Mouse (Mus musculus): ENCODE measurements around the gene Ltv1.
"Not testable (repeated sequence)": the region's sequence is repeated elsewhere in the genome, so short reads cannot be mapped to it uniquely, and the experiment has no call there.

Gene Ltv1

GRCm38 (mm10) chr10:13192731-13193351, at the start of gene Ltv1:
Gene Ltv1 (minus strand): TSS chr10:13193168.
- peak; percentile 95 for DNase-seq

DNA sequence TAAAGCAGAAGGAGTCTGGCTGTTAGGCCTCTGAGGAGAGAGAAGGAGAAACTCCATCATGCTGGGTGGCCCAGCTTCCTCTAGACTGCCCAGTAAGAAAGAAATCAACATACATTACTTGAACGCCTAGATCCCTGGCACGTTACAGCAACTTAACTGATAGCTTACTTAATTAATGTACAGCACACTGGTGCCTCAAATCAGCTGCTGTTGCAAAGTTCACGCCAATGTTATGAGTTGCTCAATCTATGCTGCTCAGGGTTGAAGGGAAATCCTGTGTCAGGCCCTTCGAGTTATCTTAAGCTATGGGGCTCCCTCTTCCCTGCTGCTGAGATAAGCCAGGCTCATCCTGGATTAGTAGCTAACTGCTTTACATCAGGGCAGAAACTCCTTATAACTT, 47.5 kb upstream of the Ltv1 start:
- no peak for DNase-seq

DNA sequence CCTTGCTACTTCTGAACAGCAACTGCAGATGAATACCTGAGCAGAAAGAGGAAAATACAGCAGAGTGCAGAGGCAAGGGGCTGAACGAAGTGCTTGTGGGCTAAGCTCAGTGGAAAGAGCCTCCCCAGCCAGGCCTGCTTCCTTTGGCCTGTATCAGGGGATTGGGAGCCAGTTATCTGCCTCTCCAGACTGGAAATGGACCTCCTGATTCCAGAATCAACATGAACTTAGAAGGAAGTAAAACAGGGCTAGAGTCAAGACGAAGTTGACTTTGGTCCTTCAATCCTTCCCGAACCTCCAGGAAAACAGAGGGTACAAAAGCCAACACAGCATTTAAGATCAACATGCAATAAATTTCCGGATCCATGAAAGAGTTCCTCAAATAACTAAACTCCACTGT, 45.2 kb upstream of the Ltv1 start:
- no peak for DNase-seq

GRCm38 (mm10) chr10:13236866-13237265, 43.9 kb upstream of the Ltv1 start:
- DNase-seq = no peak

- DNase-seq = no peak
These were observed 41.5 kb upstream of the Ltv1 start for GRCm38 (mm10) chr10:13234503-13234902.

DNA sequence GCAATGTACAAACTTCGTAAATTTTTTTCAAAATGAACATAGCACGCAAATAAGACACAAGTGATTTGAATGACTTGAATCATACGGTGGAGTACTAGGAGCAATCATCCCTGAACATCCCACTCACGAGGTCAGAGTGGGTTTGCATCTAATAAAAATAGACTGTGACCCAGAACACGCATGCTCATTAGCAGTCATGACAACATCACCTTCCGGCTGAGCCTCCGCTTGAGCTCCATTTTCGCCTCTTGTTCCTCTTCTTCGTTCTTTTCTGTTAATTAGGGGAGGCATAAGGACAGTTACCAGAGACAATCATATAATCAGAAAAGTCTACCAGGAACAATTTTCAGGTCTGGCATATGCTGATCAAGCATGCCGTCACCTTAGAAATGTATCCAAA, 41.0 kb upstream of the Ltv1 start:
- DNase-seq = no peak

DNA sequence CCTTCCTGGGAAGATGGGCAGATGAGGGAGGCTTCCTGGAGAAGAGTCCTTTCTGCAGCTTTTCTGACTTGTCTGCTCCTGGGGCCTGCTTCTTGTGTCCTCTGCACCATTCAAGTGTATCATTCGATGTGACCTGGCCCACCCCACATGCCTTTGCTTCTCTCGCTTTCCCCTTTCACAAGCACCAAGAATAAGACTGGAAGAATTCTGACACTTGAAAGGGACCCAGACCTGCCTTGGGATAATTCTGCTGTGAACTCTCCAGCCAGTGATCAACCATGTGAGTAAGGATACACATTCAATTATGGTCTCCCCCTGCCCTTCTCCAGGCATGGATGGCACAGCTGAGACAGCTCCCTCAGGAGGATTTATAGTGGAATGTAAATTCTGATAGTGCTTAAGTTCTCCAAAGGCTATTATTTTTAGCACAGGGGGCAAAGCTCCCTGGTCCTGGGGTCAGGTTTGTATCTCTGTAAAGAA, 40.2 kb upstream of the Ltv1 start:
- no peak for DNase-seq

- no peak for DNase-seq
These were observed 39.6 kb upstream of the Ltv1 start for GRCm38 (mm10) chr10:13232443-13233142.

- DNase-seq = no peak
These were observed 37.7 kb upstream of the Ltv1 start for GRCm38 (mm10) chr10:13230716-13231115.

DNA sequence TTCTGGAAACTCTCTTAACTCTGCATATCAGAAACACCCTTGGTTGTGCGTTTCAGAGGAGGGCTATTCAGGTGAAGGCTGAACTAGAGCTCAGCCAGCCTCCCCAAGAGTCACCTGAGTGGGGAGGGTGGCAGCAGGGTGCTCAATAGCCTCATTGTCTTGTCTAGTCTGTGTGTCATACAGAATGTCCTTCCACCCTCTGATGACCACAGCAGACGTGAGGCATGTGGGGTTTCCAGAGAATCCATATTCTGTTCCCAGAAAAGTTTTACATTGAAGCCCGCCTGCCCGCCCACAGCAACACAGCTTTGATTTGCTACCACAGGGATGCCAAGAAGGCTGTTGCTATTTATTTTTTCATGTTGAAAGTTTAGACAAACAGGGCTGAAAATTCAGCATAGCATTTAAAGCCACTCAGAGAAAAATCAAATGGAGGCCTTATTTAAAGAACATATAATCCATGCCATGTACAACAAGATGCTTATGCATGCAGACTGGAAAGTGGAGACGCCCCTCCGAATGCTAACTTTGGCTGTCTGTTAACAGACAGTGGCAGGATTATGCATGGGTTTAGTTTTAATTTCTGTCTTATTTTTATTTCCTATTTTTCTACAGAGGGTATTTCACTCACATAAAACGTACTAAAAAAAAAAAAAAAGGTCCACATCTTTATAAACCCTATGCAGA, 32.6 kb upstream of the Ltv1 start:
- DNase-seq = no peak

- no peak for DNase-seq
These were observed 29.2 kb upstream of the Ltv1 start for GRCm38 (mm10) chr10:13222135-13222534.

DNA sequence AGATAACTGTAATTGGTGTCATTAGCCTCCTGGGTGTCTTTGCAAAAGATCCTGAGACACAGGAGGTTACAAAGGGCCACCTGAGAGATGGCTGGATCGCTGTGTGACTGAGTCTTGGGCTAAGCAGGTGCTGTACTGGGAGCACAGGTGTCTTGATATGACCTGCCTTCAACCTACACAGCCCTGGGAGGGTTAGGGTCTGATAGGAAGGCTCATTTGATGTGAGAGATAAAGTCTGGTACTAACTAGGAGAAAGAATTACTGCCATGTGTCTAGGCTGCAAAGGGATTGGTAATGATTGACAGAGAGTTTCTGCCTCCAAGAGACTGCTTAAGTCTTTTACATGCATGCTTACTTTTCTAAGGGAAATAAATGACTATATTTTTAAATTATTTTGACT, 27.1 kb upstream of the Ltv1 start:
- DNase-seq = no peak

DNA sequence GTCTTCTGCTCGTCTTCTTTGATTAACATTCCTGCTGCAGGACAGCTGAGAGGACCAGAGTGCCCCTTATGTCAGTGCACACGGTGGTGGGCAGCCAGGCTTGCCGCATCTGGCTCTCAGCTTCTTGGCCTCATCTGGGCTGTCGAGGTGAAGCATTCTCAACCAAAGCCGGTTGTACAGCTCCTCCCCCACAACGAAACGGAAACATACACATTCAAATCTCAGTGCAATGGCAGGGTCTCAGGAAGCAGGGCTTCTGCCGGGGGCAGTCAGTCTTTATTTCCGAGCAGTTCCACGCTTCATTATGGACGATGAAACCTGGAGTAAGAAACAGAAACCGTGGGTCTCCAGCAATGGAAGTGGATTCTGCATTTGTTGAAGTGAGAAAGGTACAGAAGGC, 21.0 kb upstream of the Ltv1 start:
- DNase-seq = no peak

DNA sequence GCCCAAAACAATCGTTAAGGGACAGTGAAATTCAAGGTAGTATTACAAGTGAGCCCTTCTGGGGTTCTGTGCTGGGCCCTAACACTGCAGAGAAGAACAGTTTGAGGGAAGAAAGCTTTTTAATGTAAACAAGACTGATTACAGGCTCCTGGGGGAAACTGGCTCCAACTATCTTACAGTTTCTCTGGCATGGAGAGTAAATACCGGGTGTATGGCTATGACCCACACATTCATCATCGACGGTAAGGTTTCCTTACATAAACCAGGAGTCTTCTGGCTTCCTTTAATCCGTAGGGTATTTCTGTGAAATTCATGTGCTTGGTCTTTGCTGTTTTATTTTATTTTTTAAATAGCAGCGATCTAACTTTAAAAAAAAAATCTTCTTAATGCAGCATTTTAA, 19.9 kb upstream of the Ltv1 start:
- no peak for DNase-seq

GRCm38 (mm10) chr10:13212326-13212725, 19.4 kb upstream of the Ltv1 start:
- no peak for DNase-seq

DNA sequence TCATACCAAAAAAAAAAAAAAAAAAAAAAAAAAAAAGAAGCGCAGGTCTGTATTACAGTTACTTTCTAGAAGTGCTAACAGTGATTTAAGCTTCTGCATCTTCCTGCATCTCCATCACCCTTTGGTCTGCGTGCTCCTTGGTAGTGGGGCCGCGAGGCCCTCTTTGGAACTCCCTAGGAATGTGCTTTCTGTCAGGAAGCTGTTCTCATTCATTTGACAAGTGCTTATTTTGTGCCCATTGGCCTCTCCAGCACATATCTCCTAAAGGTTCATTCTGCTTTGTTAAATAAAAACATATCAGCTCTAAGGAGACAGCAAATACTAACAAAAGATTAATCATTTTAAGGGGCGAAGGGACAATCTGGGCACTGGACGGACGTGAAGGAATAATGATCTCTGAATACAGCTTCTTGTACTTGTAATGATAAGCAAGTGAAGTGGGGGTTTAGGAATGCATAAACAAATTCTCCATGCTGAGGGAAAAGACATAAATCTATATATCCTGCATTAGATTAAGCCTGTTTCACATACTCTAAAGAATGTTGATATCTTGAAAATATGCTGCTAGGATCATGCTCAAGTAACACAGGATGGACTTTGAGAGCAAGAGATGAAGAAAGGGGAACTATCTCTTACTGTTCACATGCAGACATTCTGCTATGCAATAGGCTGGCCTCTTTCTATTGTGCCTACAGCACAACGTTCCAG, 17.1 kb upstream of the Ltv1 start:
- DNase-seq = no peak

DNA sequence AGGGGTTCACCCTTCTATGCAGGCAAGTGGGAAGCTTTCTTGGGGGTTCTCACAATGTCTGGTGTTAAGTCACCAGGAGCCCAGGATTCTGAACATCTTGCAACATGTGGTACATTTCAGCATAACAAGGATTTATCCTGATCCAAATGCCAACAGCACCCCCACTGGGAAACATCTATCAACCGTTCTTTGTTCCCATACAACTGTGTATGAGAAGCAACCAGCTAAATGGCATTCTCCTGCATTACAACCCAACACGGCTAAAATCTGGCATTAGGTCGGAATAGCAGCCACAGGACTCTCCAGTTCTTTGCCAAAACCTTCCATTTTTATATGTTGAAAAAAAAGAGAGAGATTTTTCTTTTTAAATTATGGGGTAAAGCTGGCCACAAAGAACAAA, 16.5 kb upstream of the Ltv1 start:
- no peak for DNase-seq

DNA sequence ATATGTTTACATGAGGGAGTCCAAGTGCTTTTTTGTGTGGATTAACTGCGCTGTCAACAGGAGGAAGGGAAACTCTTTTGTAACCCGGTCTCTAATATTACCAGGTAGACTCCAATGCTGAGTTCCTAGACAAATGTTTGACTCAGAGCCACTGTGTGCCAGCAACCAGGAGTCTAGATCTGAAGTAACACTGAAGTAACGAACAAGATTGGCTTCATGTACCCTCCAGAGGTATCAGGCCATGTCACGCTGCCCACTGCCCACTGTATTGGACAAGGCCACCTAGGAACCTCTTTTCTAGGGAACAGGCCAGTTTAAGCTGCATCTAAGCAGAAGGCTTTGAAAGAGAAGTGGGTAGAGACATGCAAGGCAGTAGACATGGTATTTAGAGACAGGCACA, 16.1 kb upstream of the Ltv1 start:
- no peak for DNase-seq

GRCm38 (mm10) chr10:13201741-13202293, 8.8 kb upstream of the Ltv1 start:
- no peak for DNase-seq

DNA sequence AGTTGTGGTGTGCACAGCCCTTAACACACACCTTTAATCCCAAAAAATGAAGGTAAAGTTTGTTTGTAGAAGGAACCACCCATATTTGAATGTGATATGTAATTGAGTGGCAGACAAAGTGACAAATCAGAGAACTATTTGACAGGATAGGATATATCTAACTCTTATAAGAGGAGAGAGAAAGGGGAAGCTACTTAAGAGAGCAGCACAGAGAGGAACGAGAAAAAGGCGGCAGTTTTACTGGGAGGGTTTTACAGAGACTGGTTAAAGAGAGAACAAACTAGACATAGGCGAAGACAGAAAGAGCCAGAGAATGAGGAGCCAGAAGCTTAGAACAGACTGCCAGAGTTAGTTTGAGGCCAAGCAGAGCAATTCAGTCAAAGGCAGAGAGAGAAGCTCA, 7.9 kb upstream of the Ltv1 start:
- DNase-seq = no peak

DNA sequence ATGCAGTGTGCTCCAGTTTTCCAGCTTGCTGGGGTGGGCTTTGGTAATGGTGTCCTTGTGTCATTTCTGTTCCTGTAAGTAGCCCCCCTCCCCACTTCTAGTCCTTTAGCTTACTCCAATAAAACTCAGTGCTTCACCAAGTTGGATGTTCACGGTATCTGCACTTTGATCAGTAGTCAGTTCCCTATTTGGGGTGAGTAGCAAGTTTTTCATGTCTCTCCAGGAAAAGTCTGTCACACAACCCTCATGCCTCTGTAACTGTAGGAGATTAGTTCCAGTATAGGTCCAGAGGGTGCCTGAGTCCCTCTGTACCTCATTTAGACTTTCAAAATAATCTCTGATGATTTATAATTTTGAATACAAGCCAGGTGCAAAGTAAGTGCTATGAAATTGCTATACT, 6.3 kb upstream of the Ltv1 start:
- DNase-seq = no peak

- DNase-seq = no peak
These were observed 4.0 kb upstream of the Ltv1 start for GRCm38 (mm10) chr10:13196872-13197507.

GRCm38 (mm10) chr10:13193496-13193895, 528 bp upstream of the Ltv1 start:
- DNase-seq = not testable (repeated sequence)

All from thymus, postnatal 25 days (tissue).